Mouse (Mus musculus) kidney, embryonic 16.5 days (tissue): ENCODE measurements at regions not wholly inside any gene's neighbourhood (a gene's known extent, or its start where the extent isn't known, plus 50 kb on each side); places are given as distances from the start of the nearest gene placed in this dataset.

ENCODE experiments used
- ATAC-seq: fragments of 200-750 bp; cut with Nextera tagmentation; 2 replicates; pipeline ENCODE4 v1.8.0; 2017; ENCODE audit warnings: moderate TSS enrichment; ENCODE audit not compliant: low FRiP score, low TSS enrichment
- H3K27ac ChIP-seq: fragments of 300-500 bp; sonication (generic); 2 replicates; pipeline ENCODE4 v1.5.1; 2014; ENCODE audit warnings: low read length
- H3K27me3 ChIP-seq: fragments of 300-500 bp; sonication (generic); 2 replicates; pipeline ENCODE4 v1.6.1; 2014; ENCODE audit warnings: low read length, control low read depth, mixed read lengths; ENCODE audit not compliant: insufficient read depth
- H3K36me3 ChIP-seq: fragments of 300-500 bp; sonication (generic); 2 replicates; pipeline ENCODE4 v1.6.1; 2014; ENCODE audit warnings: low read length, control low read depth, mixed read lengths; ENCODE audit not compliant: insufficient read depth
- H3K4me1 ChIP-seq: fragments of 300-500 bp; sonication (generic); 2 replicates; pipeline ENCODE4 v1.6.1; 2014; ENCODE audit warnings: low read length, control low read depth, mixed read lengths; ENCODE audit not compliant: insufficient read depth
- H3K4me2 ChIP-seq: fragments of 300-500 bp; sonication (generic); replicated peaks from 2 replicates; pipeline ENCODE4 v1.6.1; 2014; ENCODE audit warnings: low read depth, low read length
- H3K4me3 ChIP-seq: fragments of 300-500 bp; sonication (generic); 2 replicates; pipeline ENCODE4 v1.5.1; 2014; ENCODE audit warnings: mild to moderate bottlenecking, low read length
- H3K9ac ChIP-seq: fragments of 300-500 bp; sonication (generic); replicated peaks from 2 replicates; pipeline ENCODE4 v1.6.1; 2014; ENCODE audit warnings: low read length
- H3K9me3 ChIP-seq: fragments of 300-500 bp; sonication (generic); 2 replicates; pipeline ENCODE4 v1.6.1; 2016; ENCODE audit warnings: low read length, control low read depth
- WGBS: fragments of 180-500 bp; shearing (Covaris S2); extraction: QIAGEN DNeasy Blood & Tissue Kit; methylation state at CpG from one replicate; pipeline ENCODE4 v1.1.7; 2014; 5-methylcytosine and 5-hydroxymethylcytosine counted together

DNA sequence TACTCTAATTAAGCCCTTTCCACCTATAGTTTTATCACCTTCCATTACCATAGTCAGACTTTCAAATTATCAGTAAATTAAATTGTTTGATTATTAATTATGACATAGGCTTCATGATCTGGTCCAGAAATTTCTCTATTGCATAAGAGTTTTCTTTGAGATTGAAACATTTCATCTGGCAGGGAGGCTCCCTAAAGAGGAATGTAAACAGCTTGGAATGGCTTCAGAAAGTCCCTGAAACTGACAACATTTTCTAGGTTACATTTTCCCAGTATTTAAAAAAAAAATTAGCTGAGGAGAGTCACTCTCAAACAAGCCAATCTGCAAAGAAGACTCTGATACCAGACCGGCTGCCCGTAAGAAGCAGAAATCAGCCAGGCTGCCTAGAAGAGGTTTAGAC is 1172.6 kb upstream of the Lrrc6 start:
- Histone ChIP-seq H3K4me2 (no peak overlapping the region), H3K4me1 (no peaks in the 10 kb centered on the region), H3K9ac (no peak overlapping the region), H3K9me3 (no peaks in the 10 kb centered on the region), H3K27me3 (no peaks in the 10 kb centered on the region), H3K27ac (no peak overlapping the region), H3K36me3 (no peaks in the 10 kb centered on the region), H3K4me3 (no peak overlapping the region)
- no peak for ATAC-seq
- 98% methylated on average over 2 of the region's 2 CpGs for WGBS

DNA sequence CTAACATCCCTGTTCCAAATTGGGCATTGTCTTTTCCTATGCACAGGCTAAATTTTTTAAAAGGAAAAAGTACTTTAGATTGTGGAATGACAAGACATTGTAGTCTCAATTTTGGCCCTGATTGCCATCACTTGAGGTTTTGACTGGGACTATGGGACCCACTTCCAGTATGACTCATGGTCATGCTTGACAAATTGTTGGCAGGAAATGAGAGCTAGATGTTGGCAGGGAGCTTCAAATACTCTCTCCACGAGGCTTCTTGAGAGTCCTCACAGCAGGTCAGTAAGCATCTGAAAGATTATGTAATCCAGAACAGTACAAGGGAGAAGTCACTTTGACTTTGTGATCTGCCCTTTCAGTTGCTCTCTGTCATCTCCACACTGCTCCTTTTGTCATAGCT is 1135.4 kb upstream of the Lrrc6 start:
- H3K9me3 ChIP-seq = no peaks in the 10 kb centered on the region
- no peak overlapping the region for H3K4me2 ChIP-seq
- H3K9ac ChIP-seq = no peak overlapping the region
- 30% methylated on average over 1 of the region's 1 CpGs for WGBS
- ATAC-seq = no peak
- no peak overlapping the region for H3K27ac ChIP-seq
- H3K36me3 ChIP-seq = no peaks in the 10 kb centered on the region
- no peak overlapping the region for H3K4me3 ChIP-seq
- H3K27me3 ChIP-seq = no peaks in the 10 kb centered on the region
- no peaks in the 10 kb centered on the region for H3K4me1 ChIP-seq

DNA sequence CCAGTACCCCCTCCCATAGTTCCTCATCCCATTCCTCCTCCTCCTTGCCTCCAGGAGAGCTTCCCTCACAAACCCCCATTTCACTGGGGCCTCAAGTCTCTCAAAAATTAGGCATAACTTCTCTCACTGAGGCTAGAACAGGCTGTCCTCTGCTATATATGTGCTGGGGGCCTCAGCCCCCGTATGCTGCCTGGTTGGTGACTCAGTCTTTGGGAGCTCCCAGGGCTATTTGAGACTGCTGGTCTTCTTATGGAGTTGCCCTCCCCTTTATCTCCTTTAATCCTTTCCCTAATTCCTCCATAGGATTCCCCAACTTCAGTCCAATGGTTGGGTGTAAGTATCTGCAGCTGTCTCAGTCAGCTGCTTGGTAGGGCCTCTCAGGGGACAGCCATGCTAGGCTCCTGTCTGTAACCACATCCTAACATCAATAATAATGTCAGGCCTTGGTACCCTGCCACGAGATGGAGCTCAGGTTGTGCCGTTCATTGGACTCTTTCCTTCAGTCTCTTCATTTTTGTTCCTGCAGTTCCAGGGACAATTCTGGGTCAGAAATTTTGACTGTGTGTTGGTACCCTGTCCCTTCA is 1126.1 kb upstream of the Lrrc6 start:
- Histone ChIP-seq H3K4me3 (no peak overlapping the region), H3K9ac (no peak overlapping the region), H3K9me3 (0 out of 2 replicates have a peak, but pooled peaks cover 2% of the 10 kb centered on the region), H3K36me3 (no peaks in the 10 kb centered on the region), H3K4me1 (no peaks in the 10 kb centered on the region), H3K4me2 (no peak overlapping the region), H3K27ac (no peak overlapping the region), H3K27me3 (no peaks in the 10 kb centered on the region)
- WGBS = 75% methylated on average over 3 of the region's 3 CpGs
- ATAC-seq = no peak

DNA sequence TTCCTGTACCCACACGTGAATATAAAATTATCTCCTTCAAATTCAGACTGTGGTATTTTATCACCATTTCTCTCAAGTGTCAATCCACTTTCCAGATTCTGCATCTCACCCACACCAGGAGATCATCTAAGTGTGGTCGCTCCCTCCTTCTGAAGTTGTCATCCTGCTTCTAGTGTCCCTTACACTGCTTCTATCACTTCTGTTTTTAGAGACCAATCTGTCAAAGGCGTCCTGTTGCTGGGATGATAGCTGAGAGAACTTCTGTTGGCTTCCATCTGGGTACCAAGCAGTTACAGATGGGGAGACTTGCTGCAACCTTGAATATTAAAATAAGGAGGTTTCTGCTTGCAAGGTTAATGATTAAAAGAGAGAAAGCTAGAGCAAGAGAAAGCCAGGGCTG is 1111.2 kb upstream of the Lrrc6 start:
- Histone ChIP-seq H3K27me3 (no peaks in the 10 kb centered on the region), H3K9me3 (no peaks in the 10 kb centered on the region), H3K36me3 (no peaks in the 10 kb centered on the region), H3K27ac (no peak overlapping the region), H3K4me1 (no peaks in the 10 kb centered on the region), H3K4me3 (no peak overlapping the region), H3K4me2 (no peak overlapping the region), H3K9ac (no peak overlapping the region)
- 71% methylated on average over 3 of the region's 3 CpGs for WGBS
- no peak; the same call in 1 of the 2 replicates for ATAC-seq

DNA sequence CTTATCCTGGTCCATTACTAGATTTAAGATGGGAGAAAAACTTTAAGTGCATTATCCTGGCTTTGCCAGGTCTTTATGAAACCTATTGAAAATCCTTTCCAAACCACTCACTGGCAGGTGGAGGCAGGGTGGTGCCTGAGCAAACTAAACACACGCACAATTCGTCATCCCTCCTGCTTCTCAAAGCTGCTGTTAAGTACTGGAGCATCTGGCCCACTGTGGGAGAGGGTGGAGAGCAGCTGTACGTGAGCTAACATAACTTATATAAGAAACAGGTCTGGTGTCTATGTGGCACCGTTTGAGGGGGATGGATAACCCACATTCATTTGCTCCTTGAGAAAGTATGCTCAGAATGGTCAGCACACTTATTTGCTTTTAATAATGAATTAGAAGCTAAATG is 1097.7 kb upstream of the Lrrc6 start:
- Histone ChIP-seq H3K27ac (no peak overlapping the region), H3K4me1 (no peaks in the 10 kb centered on the region), H3K9ac (no peak overlapping the region), H3K4me3 (no peak overlapping the region), H3K36me3 (no peaks in the 10 kb centered on the region), H3K4me2 (no peak overlapping the region), H3K27me3 (no peaks in the 10 kb centered on the region), H3K9me3 (no peaks in the 10 kb centered on the region; the same call in 1 of the 2 replicates)
- WGBS = 74% methylated on average over 4 of the region's 4 CpGs
- no peak for ATAC-seq

DNA sequence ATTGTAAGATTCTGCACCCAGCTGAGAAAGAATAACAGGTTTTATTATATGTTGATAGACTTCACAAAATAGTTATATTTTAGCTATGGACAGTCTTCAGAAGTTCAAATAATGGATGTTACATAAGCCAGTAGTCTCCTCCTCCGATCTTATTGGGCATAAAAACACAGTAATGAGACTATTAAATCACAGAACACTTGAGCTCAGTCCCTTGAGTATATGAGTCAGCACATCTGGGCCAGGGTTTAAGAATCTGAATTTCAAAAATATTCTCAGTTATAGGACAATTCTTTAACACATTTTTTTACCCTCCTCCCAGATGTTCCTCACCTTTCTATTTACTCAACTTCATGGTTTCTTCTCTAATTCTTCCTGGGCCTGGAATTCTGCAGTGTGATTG is 1075.9 kb upstream of the Lrrc6 start:
- Histone ChIP-seq H3K27ac (no peak overlapping the region), H3K27me3 (no peaks in the 10 kb centered on the region), H3K4me2 (no peak overlapping the region), H3K4me1 (no peaks in the 10 kb centered on the region), H3K9ac (no peak overlapping the region), H3K4me3 (no peak overlapping the region), H3K9me3 (no peaks in the 10 kb centered on the region), H3K36me3 (no peaks in the 10 kb centered on the region)
- WGBS = 68% methylated on average over 1 of the region's 1 CpGs
- ATAC-seq = no peak

DNA sequence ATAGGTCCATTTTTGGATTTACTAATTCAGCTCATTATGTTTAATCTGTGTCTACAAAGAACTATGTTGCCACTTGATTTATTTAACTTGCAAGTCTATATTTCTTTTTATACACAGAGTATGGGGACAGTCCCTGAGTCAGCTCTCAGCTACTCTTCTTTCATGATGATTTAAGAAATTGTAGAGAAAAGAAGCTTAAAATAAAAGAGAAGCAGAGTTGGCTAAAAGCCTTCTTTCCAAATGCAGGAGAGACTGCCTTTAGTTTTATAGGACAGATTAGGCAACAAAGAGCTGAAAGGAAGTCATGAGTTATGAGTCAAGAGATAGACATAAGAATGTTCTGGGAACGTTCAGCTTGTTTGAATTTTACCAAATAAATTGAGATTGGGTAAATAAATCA is 1070.9 kb upstream of the Lrrc6 start:
- no peak overlapping the region for H3K4me3 ChIP-seq
- no peaks in the 10 kb centered on the region for H3K36me3 ChIP-seq
- H3K4me1 ChIP-seq = no peaks in the 10 kb centered on the region
- no peaks in the 10 kb centered on the region for H3K27me3 ChIP-seq
- no peak overlapping the region for H3K9ac ChIP-seq
- no peak overlapping the region for H3K4me2 ChIP-seq
- WGBS = 35% methylated on average over 1 of the region's 1 CpGs
- ATAC-seq = no peak
- H3K27ac ChIP-seq = no peak overlapping the region
- H3K9me3 ChIP-seq = no peaks in the 10 kb centered on the region

DNA sequence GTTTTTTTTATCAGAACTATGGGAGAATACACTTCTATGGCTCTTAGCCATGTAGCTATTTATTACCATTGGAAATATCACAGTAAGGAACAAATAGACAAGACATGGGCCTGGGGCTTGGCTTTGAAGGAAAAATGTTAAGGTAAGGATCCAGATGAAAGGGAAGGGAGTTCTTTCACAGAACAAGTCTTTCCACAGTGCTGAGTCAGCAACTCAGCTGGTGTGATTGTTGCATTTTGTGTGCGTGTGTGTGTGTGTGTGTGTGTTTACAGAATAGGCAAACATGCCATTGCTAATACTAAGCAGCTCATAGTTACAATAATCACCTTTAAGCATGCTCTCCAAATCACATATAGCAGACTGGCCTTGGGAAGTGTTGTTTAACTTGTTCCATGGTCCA is 1056.6 kb upstream of the Lrrc6 start:
- H3K4me1 ChIP-seq = no peaks in the 10 kb centered on the region
- no peaks in the 10 kb centered on the region for H3K9me3 ChIP-seq
- no peak overlapping the region for H3K27ac ChIP-seq
- 82% methylated on average over 1 of the region's 1 CpGs for WGBS
- no peak overlapping the region for H3K9ac ChIP-seq
- H3K36me3 ChIP-seq = no peaks in the 10 kb centered on the region
- no peak overlapping the region for H3K4me2 ChIP-seq
- no peaks in the 10 kb centered on the region for H3K27me3 ChIP-seq
- no peak overlapping the region for H3K4me3 ChIP-seq
- no peak for ATAC-seq

DNA sequence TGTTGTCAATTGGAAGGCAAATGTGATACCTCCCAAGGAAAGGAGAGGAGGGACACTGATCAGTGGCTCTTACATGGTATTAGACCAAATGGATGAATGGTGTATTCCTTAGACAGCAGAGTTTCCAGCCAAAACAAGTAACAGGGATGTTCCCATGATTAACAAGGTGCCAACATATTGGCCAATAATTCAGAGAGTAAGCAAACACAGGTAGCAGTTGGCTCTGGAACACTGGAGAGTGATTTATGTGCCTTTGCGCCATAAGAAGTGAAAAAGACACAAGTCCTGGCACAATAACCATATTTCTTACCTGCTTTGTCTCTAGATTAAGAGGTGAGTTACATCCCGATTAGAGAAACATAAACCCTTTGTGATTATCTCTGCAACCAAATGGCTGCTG is 1051.2 kb upstream of the Lrrc6 start:
- H3K27me3 ChIP-seq = no peaks in the 10 kb centered on the region
- H3K9ac ChIP-seq = no peak overlapping the region
- no peaks in the 10 kb centered on the region for H3K9me3 ChIP-seq
- 0 out of 2 replicates have a peak, but pooled peaks cover 5% of the 10 kb centered on the region for H3K4me1 ChIP-seq
- H3K4me2 ChIP-seq = no peak overlapping the region
- H3K4me3 ChIP-seq = no peak overlapping the region
- no peaks in the 10 kb centered on the region for H3K36me3 ChIP-seq
- 31% methylated on average over 2 of the region's 2 CpGs for WGBS
- no peak for ATAC-seq
- no peak overlapping the region for H3K27ac ChIP-seq

DNA sequence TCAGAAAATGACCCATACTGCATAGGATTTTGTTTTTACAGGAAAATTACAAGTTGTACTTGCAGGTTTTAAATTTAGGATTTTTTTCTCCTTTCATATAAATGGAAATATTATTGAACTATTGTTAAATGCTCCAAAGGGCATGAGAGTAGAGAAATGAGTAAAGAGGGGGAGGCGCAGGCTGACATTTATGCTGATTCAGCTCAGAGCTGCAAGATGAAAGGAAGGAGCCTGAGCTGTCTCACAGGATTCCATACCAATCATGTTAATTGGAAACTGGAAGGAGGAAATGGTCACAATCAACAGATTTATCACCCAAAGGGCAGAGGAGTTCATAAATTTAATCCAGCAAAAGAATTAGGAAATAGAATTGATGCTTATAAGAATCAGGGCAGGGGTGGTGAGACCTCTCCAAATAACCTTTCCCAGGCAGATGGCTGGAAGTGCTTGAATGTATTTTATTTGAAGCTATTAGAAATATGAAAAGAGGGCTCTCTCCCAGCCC is 1046.2 kb upstream of the Lrrc6 start:
- no peak for ATAC-seq
- WGBS = 25% methylated on average over 1 of the region's 1 CpGs
- 0 out of 2 replicates have a peak, but pooled peaks cover 2% of the 10 kb centered on the region for H3K4me1 ChIP-seq

More for the DNA sequence above, 1046.2 kb upstream of the Lrrc6 start:
- no peaks in the 10 kb centered on the region for H3K9me3 ChIP-seq
- no peak overlapping the region for H3K4me2 ChIP-seq
- H3K4me3 ChIP-seq = no peak overlapping the region
- H3K27me3 ChIP-seq = no peaks in the 10 kb centered on the region
- no peak overlapping the region for H3K27ac ChIP-seq
- H3K9ac ChIP-seq = no peak overlapping the region
- no peaks in the 10 kb centered on the region for H3K36me3 ChIP-seq
